Mouse (Mus musculus): Measurements from ENCODE around the gene Coa4.
A peak's percentile ranks its signal among the peaks of the same experiment; 100 is the strongest.

The Coa4 gene

DNA sequence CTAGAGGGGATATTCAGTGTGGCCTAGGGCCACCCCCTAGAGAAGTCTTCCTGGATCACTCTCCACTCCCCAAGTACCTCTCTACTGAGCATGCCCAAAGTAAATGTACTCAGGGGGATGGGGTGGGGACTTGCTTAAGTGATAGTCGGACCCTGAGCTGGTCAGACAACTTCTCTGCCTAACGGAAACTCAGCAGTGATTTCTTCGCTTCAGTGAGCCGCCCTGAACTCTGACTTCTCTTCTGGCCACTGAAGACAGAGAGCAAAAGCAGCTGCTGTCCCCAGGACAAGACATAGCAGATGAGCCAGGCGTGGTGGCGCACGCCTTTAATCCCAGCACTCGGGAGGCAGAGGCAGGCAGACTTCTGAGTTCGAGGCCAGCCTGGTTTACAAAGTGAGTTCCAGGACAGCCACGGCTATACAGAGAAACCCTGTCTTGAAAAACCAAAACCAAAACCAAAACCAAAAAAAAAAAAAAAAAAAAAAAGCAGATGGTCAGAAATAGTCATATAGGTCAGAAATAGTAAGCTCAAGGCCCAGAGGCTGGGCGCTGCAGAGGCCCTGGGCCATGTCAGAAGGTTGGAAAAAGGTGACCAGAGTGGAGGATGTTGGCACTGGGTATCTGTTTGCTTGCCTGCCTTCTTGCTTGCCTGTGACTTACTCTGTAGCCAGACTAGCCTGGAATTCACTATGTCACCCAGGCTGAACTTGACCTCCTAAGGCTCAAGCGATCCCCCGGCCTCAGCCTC, 32.0 kb upstream of the Coa4 start:
- no peak for DNase-seq

DNA sequence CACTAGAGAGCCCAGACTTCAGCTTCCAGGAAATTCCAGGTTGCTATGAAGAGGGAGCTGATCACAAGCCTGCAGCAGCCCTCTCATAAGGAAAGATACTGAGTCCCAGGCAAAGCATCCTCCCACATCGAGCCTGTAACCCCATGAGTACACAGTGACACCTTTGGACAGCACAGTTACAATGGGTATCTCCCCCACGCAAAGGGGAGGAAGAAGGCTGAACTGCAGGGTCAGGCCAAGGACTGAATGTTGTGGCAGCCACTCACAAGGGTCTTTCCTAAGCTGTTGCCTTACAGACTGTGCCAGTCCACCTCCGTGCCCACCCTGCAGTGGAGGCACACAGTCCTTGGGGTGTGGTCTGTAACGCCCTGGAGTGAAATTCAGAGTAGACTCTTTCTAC, 30.4 kb upstream of the Coa4 start:
- DNase-seq = no peak

- DNase-seq = no peak
Observed at GRCm38 (mm10) chr7:100508670-100509069, 28.2 kb upstream of the Coa4 start.

DNA sequence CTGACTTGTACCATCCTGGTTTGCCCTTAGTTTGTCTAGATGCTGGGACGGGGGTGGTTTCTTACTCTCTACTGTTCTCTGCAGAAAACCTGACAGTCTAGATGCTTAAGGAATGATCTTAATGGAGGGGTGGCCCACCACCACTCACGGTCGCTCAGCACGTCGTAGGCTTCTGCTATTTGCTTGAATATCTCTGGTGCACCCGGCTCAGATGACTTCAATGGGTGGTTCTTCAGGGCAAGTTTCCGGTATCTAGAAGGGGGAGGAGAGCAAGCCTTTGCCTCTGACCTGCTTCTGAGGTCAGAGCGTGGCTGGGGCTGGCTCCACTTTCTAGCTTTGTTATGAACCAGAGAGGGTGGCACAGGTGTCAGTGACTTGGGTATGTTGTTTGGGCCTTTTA, 25.3 kb upstream of the Coa4 start:
- no peak for DNase-seq

- no peak for DNase-seq
Observed at GRCm38 (mm10) chr7:100514573-100514972, 22.3 kb upstream of the Coa4 start, which contains the start of gene Dnajb13. TSS of gene Dnajb13 (minus strand) at chr7:100514960.

GRCm38 (mm10) chr7:100520204-100520603, 16.7 kb upstream of the Coa4 start:
- no peak for DNase-seq

- DNase-seq = peak; percentile 78
Observed at GRCm38 (mm10) chr7:100520663-100521285, 16.1 kb upstream of the Coa4 start.

DNA sequence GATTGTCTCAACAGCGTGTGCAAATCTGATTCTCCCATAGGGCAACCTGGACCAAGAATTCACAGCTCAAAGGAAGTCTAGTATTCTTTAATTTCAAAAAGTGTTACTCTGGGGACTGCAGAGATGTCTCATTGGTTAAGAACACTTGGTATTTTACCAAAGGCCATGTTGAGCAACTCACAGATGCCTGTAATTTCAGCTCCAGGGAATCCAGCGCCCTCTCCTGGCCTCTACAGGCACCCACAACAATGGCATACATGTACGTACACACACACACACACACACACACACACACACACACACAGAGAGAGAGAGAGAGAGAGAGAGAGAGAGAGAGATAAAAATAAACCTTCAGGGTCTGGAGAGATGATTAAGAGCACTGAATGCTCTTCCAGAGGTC, 14.6 kb upstream of the Coa4 start:
- no peak for DNase-seq

GRCm38 (mm10) chr7:100524669-100525068, 12.2 kb upstream of the Coa4 start:
- DNase-seq = no peak

- DNase-seq = no peak
Observed at GRCm38 (mm10) chr7:100530766-100531165, 6.1 kb upstream of the Coa4 start.

GRCm38 (mm10) chr7:100533503-100533902, 3.4 kb upstream of the Coa4 start:
- DNase-seq = no peak

DNA sequence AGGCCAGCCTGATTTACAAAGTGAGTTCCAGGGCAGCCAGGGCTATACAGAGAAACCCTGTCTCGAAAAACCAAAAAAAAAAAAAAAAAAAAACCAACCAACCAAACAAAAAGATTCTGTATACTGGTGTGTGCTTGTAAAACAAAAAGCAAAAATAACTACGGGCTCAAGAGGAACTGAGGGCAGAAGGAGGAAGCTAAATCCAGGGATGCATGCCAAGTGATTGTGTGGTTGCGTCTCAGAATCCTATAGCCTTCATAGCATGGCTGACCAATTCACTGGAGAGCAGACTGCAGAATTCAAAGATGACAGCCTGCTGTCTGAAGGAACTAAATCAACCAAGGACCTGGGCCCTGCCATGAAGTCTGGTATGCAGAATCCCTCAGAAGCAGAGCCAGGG, 2.7 kb upstream of the Coa4 start:
- DNase-seq = no peak

- no peak for DNase-seq
Observed at GRCm38 (mm10) chr7:100535831-100536230, 1.0 kb upstream of the Coa4 start.

DNA sequence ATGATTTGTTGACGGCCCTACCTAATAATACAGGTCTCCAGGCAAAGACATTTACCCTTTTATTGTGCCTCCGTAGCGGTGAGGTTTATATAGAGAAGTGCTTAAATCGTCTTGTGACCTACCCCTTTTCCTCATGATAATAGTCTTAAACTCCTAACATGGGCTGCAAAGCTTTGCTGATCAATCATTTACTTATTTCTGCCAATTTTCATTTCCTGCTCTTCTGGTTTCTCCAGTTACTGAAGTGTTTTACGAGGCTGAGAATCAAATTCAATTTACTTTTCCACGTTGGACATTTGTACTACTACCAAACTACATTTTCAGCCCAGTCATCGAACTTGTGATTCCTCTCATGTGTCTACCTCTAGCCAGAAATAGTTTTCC, 640 bp downstream of the Coa4 start:
- no peak for DNase-seq

DNA sequence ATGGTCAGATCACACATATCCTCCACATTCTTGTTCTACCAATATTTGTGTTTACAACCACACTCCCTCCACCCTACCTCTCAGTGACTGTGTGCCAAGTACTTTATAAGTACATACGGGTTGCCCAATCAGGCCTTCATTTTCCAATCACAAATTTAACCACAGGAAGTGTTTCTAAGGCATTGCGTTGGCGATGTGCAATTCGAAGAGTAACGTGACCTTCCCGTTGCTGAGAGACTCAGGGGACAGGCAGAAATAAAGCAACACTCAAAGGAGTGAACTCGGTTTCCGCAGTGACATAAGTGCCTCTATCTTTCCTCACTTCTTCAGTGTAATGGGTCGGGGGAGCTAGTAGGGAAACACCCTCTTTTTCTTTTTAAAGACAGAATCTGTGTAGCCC, 2.6 kb downstream of the Coa4 start:
- no peak for DNase-seq

DNA sequence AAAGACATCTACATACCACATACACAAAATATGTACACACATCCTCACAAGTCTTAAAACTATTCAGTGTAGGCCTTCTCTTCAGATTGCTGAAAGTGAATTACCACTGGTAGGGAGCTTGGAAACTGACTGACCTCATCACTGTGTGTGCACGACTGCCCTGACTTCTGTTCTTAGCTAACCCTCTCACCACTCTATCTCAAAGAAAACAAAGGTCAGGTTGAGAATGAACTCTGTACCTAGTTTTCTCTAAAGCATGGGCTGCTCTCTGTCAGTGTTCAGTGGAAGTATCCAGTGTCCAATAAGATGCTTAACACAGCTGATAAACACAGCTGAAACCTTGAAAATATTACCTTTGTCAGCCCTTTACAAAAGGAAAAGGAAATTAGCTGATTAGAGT, 7.6 kb downstream of the Coa4 start:
- no peak for DNase-seq

DNA sequence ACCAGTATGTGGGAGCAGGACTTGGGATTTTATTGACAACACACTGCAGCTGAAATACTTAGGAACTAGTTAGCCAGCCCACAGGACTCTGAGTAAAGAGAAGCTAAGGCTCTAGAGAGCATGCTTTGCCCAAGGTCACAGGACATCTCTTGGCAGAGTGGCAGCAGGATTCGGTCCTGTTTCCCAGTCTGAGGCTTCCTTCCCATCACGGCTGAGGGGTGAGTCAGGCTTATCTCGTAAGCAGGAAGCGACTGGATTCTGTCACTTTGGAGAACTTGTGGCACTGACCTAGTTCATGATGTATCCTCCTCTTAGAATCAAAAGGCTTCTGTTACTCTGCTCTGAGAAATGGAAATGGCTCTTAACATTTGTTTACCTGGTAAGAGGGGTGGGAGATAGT, 10.8 kb downstream of the Coa4 start:
- no peak for DNase-seq

DNA sequence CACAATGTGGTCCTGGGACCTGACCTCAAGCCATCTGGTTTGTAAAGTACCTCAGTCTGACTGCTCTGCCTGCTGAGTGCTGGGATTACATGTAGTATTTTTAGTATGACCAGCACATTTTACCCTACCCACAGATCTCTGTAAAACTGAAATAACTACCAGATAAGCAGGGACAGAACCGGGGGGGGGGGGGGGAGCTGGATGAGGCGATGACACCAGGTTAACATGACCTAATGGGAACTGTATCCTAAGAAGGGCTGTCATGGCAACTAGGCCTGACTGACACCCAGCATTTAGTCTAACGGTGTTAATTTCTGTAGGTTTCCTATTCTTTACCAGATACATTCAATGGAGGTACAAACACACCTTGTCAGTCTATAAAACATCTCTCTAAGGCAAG, 12.9 kb downstream of the Coa4 start:
- no peak for DNase-seq

GRCm38 (mm10) chr7:100550338-100551007, 13.6 kb downstream of the Coa4 start:
- no peak for DNase-seq

GRCm38 (mm10) chr7:100554939-100555338, 18.1 kb downstream of the Coa4 start:
- no peak for DNase-seq

GRCm38 (mm10) chr7:100555431-100555951, 18.6 kb downstream of the Coa4 start:
- no peak for DNase-seq

- DNase-seq = no peak
Observed at GRCm38 (mm10) chr7:100557241-100557640, 20.4 kb downstream of the Coa4 start.

- DNase-seq = no peak
Observed at GRCm38 (mm10) chr7:100559331-100559730, 22.5 kb downstream of the Coa4 start.
